Mouse (Mus musculus) ZHBTc4 (cell line): ENCODE results near the gene Emb.

ENCODE experiments used
- DNase-seq: peaks from one replicate; pipeline ENCODE4 v3.0.0-alpha.2; 2011; ENCODE audit warnings: low read depth, low spot score

Emb gene

DNA sequence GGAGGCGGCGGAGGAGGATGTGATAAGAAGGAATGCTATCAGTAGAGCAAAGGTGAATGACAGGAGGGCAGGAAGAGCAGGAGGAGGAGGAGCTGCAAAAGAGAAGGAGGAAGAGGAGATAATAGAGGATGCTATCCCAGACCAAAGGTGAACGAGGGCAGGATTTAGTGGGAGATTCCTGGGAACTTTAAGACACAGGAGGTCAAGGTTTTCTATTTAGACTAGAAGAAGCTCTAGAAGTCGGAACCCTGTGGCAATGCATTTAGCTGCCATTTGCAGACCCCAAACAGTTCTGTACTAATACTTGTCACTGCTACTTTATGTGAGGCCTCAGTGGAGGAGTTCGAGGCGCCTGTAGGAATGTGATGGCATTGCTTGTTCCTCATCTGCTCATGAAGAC is at the start of gene Emb:
TSS of gene Emb (plus strand) at position 301 of the 400 bp plus-strand sequence.
- DNase-seq, result no peak

DNA sequence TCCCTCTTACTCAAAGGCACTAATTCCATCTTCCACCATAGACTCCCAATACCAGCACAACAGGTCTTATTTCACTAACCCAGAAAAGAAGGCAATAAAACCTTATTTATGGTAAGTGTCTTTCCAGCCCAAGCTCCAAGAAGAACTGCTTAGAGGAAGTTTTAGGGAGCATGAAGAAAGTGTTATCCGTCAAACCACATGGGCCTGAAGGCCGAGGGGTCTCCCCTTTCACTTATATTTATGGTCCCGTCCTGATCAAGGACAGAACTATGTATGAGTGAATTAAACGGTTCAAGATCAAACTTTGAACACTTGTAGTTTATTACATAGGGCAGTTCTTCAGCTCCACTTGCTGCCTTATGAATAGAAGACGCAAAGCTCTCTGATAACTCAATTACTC is 44.4 kb upstream of the Emb start:
- no peak for DNase-seq

DNA sequence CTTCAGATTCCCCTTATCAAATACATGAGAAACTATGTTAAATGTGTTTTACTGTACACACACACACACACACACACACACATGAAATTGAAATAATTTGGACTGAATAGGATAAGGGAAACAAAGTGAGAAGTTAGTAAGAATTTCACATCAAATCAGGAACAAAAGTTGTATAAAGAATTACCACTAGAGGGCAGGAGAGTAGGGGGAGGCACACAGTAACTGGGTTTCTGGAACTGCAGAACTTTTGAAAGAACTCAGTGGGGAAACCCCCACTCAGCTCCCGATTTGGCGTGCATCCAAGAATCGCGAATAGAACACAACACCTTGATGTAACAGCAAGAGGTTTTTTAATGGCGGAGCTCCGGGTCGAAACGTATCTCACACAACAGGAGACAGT is 43.3 kb upstream of the Emb start:
- peak; percentile 30 for DNase-seq

DNA sequence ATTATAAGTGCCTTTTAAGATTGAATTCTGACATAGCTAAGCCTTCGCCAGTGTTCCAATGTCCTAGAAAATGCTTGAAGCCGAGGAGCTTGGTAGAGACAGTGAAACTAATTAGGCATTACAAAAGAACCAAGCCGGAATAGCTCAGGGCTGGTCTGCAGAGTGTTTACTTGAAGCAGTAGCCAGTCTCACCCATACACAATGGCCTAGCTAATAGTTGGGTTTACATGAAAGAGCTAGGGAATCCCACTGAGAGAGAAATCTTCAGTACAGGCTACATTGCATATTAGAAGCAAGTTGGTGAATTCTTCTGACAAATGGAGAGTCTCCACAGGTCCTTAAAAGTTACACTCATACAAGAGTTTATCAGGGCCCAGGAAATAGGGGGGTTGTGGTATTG is 27.4 kb upstream of the Emb start:
- DNase-seq, result peak; percentile 18

- DNase-seq, result no peak
Observed at GRCm38 (mm10) chr13:117183288-117183687, 25.0 kb upstream of the Emb start.

- no peak for DNase-seq
Observed at GRCm38 (mm10) chr13:117185329-117185728, 23.0 kb upstream of the Emb start.

DNA sequence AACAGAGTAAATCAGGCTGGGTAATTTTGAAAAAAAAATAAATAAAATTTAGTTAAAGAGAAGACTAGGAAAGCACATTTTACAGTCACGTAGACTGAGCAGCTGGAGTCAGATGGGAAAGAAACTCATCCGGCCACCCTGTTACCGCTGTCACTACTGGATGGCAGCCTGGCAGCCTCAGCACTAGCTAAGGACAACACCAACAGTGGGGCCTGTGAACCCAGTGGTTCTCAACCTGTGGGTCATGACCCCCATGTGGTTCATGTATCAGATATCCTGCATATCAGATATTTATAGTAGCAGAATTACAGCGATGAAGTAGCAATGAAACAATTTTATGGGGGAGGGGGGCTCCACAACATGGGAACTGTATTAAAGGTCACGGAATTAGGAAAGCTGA is 16.2 kb upstream of the Emb start:
- no peak for DNase-seq

DNA sequence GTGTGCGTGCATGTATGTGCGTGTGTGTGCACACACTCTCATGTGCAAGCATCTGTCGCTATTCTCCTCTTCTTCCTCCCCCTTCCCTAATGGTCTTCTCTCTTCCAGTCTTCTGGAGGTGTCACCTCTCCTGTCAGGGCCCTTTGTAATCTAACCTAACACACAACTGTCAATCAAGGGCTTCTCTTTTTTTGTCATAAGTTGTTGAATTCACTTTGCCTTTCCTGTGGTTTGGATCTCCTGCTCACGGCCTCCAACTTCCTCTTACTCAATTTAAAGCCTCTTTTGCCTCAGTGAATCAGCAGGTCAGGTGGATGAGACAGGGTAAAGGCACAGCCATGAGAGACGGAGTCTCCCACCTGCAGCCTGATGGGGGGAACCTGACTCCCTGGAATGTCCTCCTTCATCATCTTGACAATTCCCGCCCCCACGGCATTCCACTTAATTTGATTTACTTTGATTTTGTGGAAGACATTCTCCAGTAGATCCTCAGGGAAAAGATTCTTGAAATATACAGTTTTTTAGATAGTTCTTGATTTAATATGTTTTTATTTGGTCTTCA is 14.8 kb upstream of the Emb start:
- no peak for DNase-seq

DNA sequence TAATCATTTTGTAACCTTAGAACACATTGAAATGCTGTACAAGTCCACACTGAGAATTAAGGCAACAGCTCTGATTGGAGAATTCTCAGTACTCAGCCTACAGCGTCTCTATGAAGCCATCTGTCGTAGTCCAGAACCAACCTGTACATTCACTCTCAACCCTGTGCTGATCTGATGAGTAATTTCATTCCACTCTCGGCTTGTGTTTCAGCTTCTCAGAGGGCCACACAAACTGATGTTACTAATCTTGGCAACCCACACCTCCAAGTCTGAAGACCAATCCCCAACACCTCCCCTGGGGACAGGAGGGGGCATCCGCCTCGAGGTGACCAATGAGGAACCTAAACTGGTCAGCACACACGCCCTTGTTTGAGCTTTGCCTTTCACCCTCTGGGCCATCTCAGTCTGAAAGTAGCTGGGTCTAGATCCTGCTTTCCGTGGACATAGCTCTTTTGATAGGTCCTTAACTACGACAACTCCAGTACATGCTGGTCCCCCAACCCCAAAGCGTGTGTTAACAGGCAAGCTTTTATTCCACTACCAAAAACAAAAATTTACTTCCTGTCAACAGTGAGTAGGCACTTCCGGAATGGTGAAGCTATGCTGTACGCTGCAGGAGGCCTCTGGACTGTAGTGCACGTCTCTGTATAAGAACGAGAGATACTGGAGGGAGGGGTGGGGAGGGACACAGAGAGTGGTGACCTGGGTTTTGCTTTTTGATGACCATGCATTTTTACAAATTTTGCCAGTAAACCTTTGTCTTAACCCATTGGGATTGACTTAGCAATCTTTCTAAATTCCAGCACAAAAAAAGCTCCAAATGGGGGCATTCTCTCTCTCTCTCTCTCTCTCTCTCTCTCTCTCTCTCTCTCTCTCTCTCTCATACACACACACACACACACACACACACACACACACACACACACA is 12.5 kb upstream of the Emb start:
- DNase-seq, result no peak

DNA sequence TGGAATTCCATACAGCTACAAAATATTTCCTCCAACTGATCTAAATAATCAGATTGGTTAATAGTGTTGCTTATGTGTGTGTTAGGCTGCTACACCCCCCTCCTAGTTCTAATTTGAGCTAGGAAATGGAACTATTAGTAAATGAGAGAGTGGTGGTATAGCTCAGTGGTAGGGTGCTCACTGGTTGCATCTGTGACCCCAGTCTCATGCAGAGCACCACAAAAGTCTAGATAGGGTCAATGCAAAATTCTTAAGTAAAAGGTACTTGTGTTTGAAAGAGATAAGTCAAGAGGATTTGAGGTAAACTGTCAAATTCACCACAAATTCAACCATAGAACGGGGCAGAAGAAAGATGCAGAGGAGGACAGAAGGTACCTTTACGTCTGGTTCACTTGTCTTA is 10.7 kb upstream of the Emb start:
- no peak for DNase-seq

GRCm38 (mm10) chr13:117198402-117199083 is 9.8 kb upstream of the Emb start:
- peak; percentile 85 for DNase-seq

DNA sequence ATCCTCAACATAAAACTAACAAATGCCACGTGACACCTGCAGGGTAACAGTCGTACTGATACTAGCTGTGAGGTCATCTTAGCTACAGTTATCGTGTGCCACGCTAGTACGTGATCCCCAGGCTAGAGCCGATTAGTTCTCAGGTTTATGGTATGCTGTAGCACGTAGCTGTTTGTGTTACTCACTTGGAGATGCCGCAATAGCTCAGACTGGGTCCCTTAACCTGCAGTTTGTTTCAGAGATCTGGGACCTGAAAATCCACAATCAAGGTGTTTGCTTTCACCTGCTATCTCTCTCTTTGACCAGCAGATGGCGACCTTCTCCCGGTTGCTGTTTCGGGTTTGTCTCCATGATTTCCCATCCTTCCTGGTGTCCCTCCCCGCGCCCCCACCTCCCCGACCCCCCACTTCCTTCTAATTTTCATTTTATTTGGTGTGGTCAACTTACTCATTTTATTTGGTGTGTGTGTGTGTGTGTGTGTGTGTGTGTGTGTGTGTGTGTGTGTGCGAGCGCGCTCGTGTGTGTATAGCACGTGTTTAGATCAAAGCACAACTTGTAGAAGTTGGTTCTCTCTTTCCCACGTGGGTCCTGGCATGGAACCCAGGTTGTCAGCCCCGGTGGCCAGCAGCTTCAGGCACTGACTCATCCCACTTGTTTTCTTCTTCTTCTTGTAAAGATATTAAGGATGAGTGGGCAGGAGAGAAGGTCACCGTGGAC is 5.4 kb upstream of the Emb start:
- DNase-seq, result peak; percentile 48

GRCm38 (mm10) chr13:117204685-117205084 is 3.7 kb upstream of the Emb start:
- no peak for DNase-seq

- no peak for DNase-seq
Observed at GRCm38 (mm10) chr13:117206066-117206465, 2.3 kb upstream of the Emb start.

DNA sequence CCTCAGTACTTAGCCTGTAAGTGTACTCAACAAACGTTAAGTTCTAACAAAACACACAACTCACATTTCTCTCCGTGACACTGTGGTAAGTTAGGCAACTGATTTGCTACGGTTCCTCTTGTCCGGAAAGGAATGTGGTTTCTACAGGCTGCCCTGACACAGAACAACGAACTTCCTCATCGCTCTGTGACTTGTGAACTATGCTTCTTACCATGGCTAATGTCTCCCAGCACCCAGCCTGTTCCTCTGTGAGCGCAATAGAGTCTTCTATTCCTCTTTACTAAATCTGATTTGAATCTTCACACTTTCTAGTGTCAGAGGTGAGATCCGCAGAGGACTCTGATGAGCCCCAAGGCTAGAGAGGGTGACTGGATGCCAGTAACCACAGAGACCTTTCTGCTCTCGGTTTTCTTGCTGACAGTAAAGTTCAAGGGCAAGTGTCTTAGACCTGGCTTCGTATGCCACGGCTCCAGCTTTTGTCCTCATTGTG is 3.1 kb downstream of the Emb start:
- DNase-seq, result no peak

GRCm38 (mm10) chr13:117215481-117215880 is 7.1 kb downstream of the Emb start:
- DNase-seq, result peak; percentile 27

DNA sequence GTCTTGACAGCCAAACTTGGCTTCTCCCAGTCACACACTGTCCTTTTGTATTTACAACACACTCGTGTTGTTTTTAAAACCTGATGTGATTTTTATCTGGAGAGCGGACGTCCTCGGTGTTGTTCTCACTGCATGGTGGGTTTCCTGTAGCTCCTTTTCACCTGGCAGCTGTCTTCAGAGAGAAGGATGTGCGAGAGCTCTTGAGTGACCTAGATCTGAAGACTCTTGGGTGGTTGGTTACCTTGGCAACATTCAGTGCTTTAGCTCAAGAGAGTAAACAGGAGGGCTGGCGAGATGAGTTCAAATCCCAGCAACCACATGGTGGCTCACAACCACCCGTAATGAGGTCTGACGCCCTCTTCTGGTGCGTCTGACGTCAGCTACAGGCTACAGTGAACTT is 7.8 kb downstream of the Emb start:
- no peak for DNase-seq

- DNase-seq, result no peak
Observed at GRCm38 (mm10) chr13:117216752-117217363, 8.5 kb downstream of the Emb start.

- DNase-seq, result no peak
Observed at GRCm38 (mm10) chr13:117217621-117218020, 9.3 kb downstream of the Emb start.

DNA sequence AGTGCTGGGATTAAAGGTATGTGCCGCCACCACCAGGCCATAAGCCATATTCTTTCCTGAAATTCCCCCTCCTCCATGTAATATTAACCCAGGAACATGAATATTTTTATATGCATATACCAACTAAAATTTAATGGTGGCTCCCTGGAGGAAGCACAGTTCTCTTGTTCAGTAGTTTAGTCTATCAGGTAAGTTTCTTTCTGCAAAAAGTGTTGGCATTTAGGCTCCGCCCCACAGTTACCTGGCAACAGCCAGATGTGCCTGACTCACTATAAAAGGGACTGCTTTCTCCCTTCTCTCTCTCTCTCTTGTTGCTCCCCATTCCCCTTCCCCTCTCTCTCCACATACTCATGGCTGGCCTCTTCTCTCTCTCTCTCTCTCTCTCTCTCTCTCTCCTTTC is 9.8 kb downstream of the Emb start:
- no peak for DNase-seq

DNA sequence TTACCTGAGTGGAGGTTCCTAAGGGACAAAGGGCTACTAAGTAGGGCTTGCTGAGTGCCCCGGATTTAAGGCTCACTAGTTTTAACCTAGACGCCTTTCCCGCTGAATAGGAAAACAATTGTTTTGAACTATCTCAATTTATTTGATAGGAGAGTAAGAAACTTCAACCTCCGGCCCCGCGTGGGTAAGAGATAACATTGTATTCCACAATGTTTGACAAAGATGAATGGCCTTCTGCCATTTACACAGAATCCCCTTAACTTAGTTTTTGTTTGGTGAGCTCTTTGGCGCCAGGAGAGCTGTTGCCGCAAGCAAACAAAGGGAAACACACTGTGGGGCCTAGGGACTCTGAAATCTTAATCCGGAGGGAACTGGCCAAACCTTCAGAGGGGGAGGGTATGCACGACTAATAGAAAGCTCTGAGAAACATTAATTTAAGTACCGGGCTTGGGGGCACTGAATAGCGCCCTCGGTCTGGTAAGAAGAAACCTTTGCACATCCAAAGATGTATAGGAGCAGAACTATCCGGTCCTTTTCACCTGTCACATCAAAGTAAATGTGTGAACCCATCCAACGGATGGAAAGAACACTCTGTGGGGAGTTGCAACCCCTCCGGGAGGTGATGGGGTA is 11.7 kb downstream of the Emb start:
- DNase-seq, result no peak
